Mouse (Mus musculus) inflammation-experienced regulatory T-cells, adult 16 weeks (primary cell): ENCODE results near the gene Sytl3. TPM values are rescaled to one million over a fixed set of nuclear protein-coding genes. Genes with fewer than 3 reads are reported as not detected.

Source experiments
- polyA plus RNA-seq: library from polyadenylated mRNA; unstranded; fragments of 100-300 nt; shearing (Covaris generic); gene quantifications from one replicate; pipeline ENCODE4 v1.2.1, GENCODE M21; 2017

Gene Sytl3
- polyA plus RNA-seq, result 3.4 TPM

DNA sequence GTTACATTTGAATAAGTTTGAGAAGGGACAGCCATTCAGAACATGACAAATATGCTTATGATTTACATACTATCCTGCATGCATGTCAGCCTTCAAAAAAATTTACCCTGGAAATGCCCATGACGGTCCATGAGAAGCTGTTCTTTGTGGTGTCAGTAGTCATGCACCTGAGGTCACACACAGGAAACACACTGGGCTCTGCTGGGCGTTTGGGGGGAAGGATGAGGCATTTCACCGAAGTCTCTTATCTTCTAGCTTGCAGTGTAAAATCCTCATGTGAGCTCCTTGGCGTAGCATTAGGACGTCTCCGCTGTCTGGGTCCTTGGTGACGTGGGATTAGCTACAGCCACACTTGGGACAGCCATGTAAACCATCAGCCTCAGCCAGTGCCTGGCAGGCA is at the start of gene Sytl3:
TSS of gene Sytl3 (plus strand) at position 293 of the 400 bp plus-strand sequence.

DNA sequence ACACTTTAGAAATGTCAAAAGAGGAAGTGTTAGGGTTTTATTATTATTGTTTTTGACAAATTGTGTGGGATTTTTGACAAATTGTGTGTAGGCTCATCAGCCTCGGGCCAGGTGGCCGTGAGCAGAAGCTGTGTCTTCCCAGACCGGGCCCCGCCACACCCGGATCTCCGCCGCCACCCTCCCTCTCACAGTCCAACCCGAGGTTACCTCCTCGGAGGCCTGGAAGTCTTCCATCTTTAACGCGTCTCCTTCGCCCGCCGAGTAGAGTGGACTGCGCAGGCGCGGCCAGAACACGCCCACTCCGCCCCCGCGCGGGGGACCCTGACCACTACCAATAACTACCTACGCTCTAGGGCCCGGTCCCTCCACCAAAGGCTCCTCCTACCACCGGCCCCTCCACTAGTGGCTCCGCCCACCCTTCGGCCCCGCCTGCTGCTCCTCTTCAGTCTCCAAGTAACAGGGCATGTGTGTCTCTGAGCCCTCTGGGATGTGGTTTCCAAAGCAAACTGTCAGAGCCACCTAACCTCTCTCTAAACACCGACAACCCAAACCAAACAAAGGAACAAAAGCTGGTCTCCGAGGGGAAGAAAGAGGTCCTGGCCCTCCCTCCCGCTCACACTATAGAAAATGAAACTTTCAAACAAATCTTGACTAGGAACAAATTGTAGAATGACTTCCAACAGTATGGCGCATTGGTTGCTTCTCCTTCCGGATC is 3.2 kb upstream of the Sytl3 start, which contains the start of gene Dynlt1f:
TSS of gene Dynlt1f (minus strand) at position 334 of the 715 bp plus-strand sequence.

DNA sequence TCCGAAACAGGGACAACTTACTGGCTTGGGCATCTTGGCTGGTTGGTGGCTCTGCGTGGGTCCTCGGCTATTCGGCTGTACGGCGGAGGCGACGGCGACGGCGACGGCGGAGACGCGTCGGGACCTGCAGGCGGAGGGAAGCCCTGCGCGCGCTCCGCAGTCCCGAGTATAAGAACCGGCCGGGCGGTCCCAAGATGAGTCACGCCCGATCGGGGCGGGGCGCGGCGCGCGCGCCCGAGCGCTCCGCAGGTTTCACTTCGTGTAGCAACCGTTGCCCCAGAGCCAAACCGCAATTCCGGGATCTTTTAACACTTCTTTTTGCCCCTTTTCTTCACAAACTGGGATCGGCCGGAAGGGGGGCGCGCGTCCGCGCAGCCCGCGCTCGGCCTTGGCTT is 123.7 kb downstream of the Sytl3 start, which contains the start of gene Ezr:
TSS of gene Ezr (minus strand) at position 174 of the 395 bp plus-strand sequence.

Other genes with a start within 250 kb of the Sytl3 start
- gene Dynlt1b, start 229.0 kb upstream of the Sytl3 start, polyA plus RNA-seq, result 132 TPM
- 56.3 TPM for gene Dynlt1c, start 57.4 kb upstream of the Sytl3 start, polyA plus RNA-seq
- 62.8 TPM for gene Dynlt1f, start 3.2 kb upstream of the Sytl3 start, polyA plus RNA-seq
- 386 TPM for gene Ezr, start 123.7 kb downstream of the Sytl3 start, polyA plus RNA-seq